ENCODE assay signal across 31 mouse cellular contexts in genomic region chr15:79500110-79500509, GRCm38 (mm10). TPM values are rescaled to one million over a fixed set of nuclear protein-coding genes. Genes with fewer than 3 reads are reported as not detected.
A peak's percentile ranks its signal among the peaks of the same experiment; 100 is the strongest.
DNase-seq lines count a peak whose midpoint lies in the region; ATAC-seq lines count a peak whose summit lies in the region.
"Had no signal": no experiment of that assay in that cellular context is flagged by ENCODE, and none has a peak within 500 bp of the region (broad histone marks: within the 10 kb centered on the region; RNA-seq: fewer than 3 reads in every experiment).

No protein-coding gene starts in this region.

- H3K9ac ChIP-seq in heart, embryonic 15.5 days, result no peak overlapping the region
- peak overlapping the region; percentile 12; the same call in 1 of the 2 replicates for H3K9ac ChIP-seq in midbrain, embryonic 13.5 days (replicated peaks)
- H3K9ac ChIP-seq in midbrain, embryonic 15.5 days, result no peak overlapping the region
- no peak overlapping the region for H3K9ac ChIP-seq in neural tube, embryonic 15.5 days (replicated peaks)
- H3K9ac ChIP-seq: embryonic facial prominence, embryonic 15.5 days; forebrain, embryonic 15.5 days; hindbrain, embryonic 14.5 days; liver, embryonic 12.5 days; liver, postnatal 0 days; neural tube, embryonic 13.5 days had no signal

- DNase-seq in heart, embryonic 10.5 days (ENCODE audit: low spot score), result no peak
- DNase-seq in heart, adult 8-10 months (ENCODE audit: low spot score), result no peak
- no peak for DNase-seq in heart, postnatal 36 days
- no peak for DNase-seq in limb, embryonic 10.5 days (ENCODE audit: low spot score)
- DNase-seq: adrenal gland, adult 2 months; adrenal gland, postnatal 36 days; cerebellum, adult 8-10 months; cerebellum, postnatal 25 days; kidney, adult 9 months; kidney, postnatal 10 days; liver, postnatal 0 days; lung, postnatal 36 days; right cerebral cortex, postnatal 25 days; thymus, adult 18-20 months; thymus, postnatal 25 days had no signal

- H3K27me3 ChIP-seq in heart, embryonic 10.5 days (ENCODE audit: insufficient read depth, poor library complexity, severe bottlenecking), result peaks cover 94% of the 10 kb centered on the region
- H3K27me3 ChIP-seq in heart, embryonic 15.5 days, result peaks cover 55% of the 10 kb centered on the region
- H3K27me3 ChIP-seq in midbrain, embryonic 13.5 days, result peaks cover 58% of the 10 kb centered on the region
- peaks cover 43% of the 10 kb centered on the region for H3K27me3 ChIP-seq in midbrain, embryonic 15.5 days (replicated peaks)
- peaks cover 89% of the 10 kb centered on the region for H3K27me3 ChIP-seq in limb, embryonic 10.5 days (ENCODE audit: low read depth, poor library complexity, severe bottlenecking)
- peaks cover 48% of the 10 kb centered on the region for H3K27me3 ChIP-seq in neural tube, embryonic 15.5 days (replicated peaks)

- ATAC-seq in heart, embryonic 15.5 days (replicated peaks; ENCODE audit: insufficient number of reproducible peaks, insufficient read depth, low FRiP score, low read depth), result no peak; the same call in 1 of the 2 replicates
- ATAC-seq in midbrain, embryonic 13.5 days, result no peak
- ATAC-seq in midbrain, embryonic 15.5 days (replicated peaks), result no peak
- no peak for ATAC-seq in neural tube, embryonic 15.5 days (ENCODE audit: low FRiP score)
- ATAC-seq: activated CD4-positive, CD25-positive, alpha-beta regulatory T cell, adult 4 months; forebrain, embryonic 15.5 days; intestine, postnatal 0 days; liver, embryonic 12.5 days; liver, postnatal 0 days had no signal

- H3K36me3 ChIP-seq in heart, embryonic 10.5 days, result no peaks in the 10 kb centered on the region
- H3K36me3 ChIP-seq in heart, embryonic 15.5 days, result no peaks in the 10 kb centered on the region
- no peaks in the 10 kb centered on the region for H3K36me3 ChIP-seq in midbrain, embryonic 13.5 days
- no peaks in the 10 kb centered on the region for H3K36me3 ChIP-seq in midbrain, embryonic 15.5 days (replicated peaks)
- no peaks in the 10 kb centered on the region for H3K36me3 ChIP-seq in limb, embryonic 10.5 days
- H3K36me3 ChIP-seq in neural tube, embryonic 15.5 days, result no peaks in the 10 kb centered on the region
- H3K36me3 ChIP-seq: embryonic facial prominence, embryonic 10.5 days; embryonic facial prominence, embryonic 15.5 days; forebrain, embryonic 15.5 days; liver, embryonic 12.5 days; neural tube, embryonic 13.5 days had no signal

- WGBS in heart, embryonic 10.5 days, result 65% methylated on average over 17 of the region's 17 CpGs
- 52% methylated on average over 17 of the region's 17 CpGs for WGBS in heart, embryonic 15.5 days
- 71% methylated on average over 17 of the region's 17 CpGs for WGBS in midbrain, embryonic 13.5 days
- 70% methylated on average over 17 of the region's 17 CpGs for WGBS in midbrain, embryonic 15.5 days
- WGBS in limb, embryonic 10.5 days, result 80% methylated on average over 17 of the region's 17 CpGs
- 80% methylated on average over 17 of the region's 17 CpGs for whole genome bisulfite sequencing in neural tube, embryonic 15.5 days

- intact Hi-C loops in heart, postnatal 36 days (cut with DNase I), result no loop called here

- no peaks in the 10 kb centered on the region for H3K9me3 ChIP-seq in heart, embryonic 10.5 days
- no peaks in the 10 kb centered on the region for H3K9me3 ChIP-seq in heart, embryonic 15.5 days (replicated peaks)
- H3K9me3 ChIP-seq in midbrain, embryonic 13.5 days, result no peaks in the 10 kb centered on the region
- no peaks in the 10 kb centered on the region for H3K9me3 ChIP-seq in midbrain, embryonic 15.5 days
- no peaks in the 10 kb centered on the region for H3K9me3 ChIP-seq in limb, embryonic 10.5 days (replicated peaks)
- H3K9me3 ChIP-seq in neural tube, embryonic 15.5 days (replicated peaks), result no peaks in the 10 kb centered on the region
- H3K9me3 ChIP-seq: embryonic facial prominence, embryonic 10.5 days; embryonic facial prominence, embryonic 15.5 days; forebrain, embryonic 15.5 days; liver, embryonic 12.5 days; neural tube, embryonic 13.5 days had no signal

- peak overlapping the region; percentile 42; the same call in 1 of the 2 replicates for H3K27ac ChIP-seq in heart, embryonic 10.5 days
- H3K27ac ChIP-seq in heart, embryonic 15.5 days, result 0 out of 2 replicates have a peak overlapping the region, but pooled peaks have one; percentile 20
- H3K27ac ChIP-seq in midbrain, embryonic 13.5 days, result no peak overlapping the region
- no peak overlapping the region for H3K27ac ChIP-seq in midbrain, embryonic 15.5 days
- no peak overlapping the region for H3K27ac ChIP-seq in limb, embryonic 10.5 days
- H3K27ac ChIP-seq in neural tube, embryonic 15.5 days (replicated peaks), result no peak overlapping the region
- H3K27ac ChIP-seq: embryonic facial prominence, embryonic 10.5 days; embryonic facial prominence, embryonic 15.5 days; forebrain, embryonic 15.5 days; hindbrain, embryonic 14.5 days; liver, embryonic 12.5 days; neural tube, embryonic 13.5 days had no signal

- H3K4me1 ChIP-seq in heart, embryonic 10.5 days, result peaks cover 51% of the 10 kb centered on the region
- H3K4me1 ChIP-seq in heart, embryonic 15.5 days (replicated peaks), result peaks cover 42% of the 10 kb centered on the region
- peaks cover 9% of the 10 kb centered on the region for H3K4me1 ChIP-seq in midbrain, embryonic 13.5 days (replicated peaks)
- peaks cover 6% of the 10 kb centered on the region for H3K4me1 ChIP-seq in midbrain, embryonic 15.5 days
- peaks cover 15% of the 10 kb centered on the region for H3K4me1 ChIP-seq in limb, embryonic 10.5 days
- peaks cover 11% of the 10 kb centered on the region for H3K4me1 ChIP-seq in neural tube, embryonic 15.5 days

- H3K4me3 ChIP-seq in heart, embryonic 10.5 days, result no peak overlapping the region
- no peak overlapping the region for H3K4me3 ChIP-seq in heart, embryonic 15.5 days
- no peak overlapping the region for H3K4me3 ChIP-seq in midbrain, embryonic 13.5 days (replicated peaks)
- no peak overlapping the region for H3K4me3 ChIP-seq in midbrain, embryonic 15.5 days
- H3K4me3 ChIP-seq in limb, embryonic 10.5 days, result no peak overlapping the region
- H3K4me3 ChIP-seq in neural tube, embryonic 15.5 days (replicated peaks), result no peak overlapping the region
- H3K4me3 ChIP-seq: embryonic facial prominence, embryonic 10.5 days; embryonic facial prominence, embryonic 15.5 days; forebrain, embryonic 15.5 days; liver, embryonic 12.5 days; neural tube, embryonic 13.5 days had no signal

- 0 out of 2 replicates have a peak overlapping the region, but pooled peaks have one; percentile 23 for H3K4me2 ChIP-seq in heart, embryonic 15.5 days
- H3K4me2 ChIP-seq in midbrain, embryonic 13.5 days (replicated peaks), result no peak overlapping the region
- H3K4me2 ChIP-seq in midbrain, embryonic 15.5 days, result no peak overlapping the region
- H3K4me2 ChIP-seq in neural tube, embryonic 15.5 days, result no peak overlapping the region
- H3K4me2 ChIP-seq: embryonic facial prominence, embryonic 15.5 days; forebrain, embryonic 15.5 days; hindbrain, embryonic 14.5 days; liver, embryonic 12.5 days; midbrain, embryonic 11.5 days; neural tube, embryonic 13.5 days had no signal

RNA-seq across cellular contexts. Expression of gene Kcnj4, which starts 4.9 kb away (rescaled TPM):
- polyA plus RNA-seq in heart, embryonic 10.5 days (2016; fragmentation: Nextera tagmentation; extraction: Ambion mirVana), result 0.06 TPM in 1 of 2 replicates, not detected in the other
- 1 to 10 TPM in 3 of 4 experiments, under 1 TPM in 1; 0.92 to 1.6 (median 1.4) TPM for total RNA-seq in heart, adult 8-10 months (2022)
- polyA plus RNA-seq in heart, embryonic 15.5 days (2015; fragmentation: Nextera tagmentation; extraction: Ambion mirVana), result 0.20 and 0.34 TPM in 2 replicates
- total RNA-seq in heart, postnatal 36 days (2021), result under 1 TPM in 1 of 2 experiments, not detected in 1; 0.11 TPM
- not detected in 2 replicates for polyA plus RNA-seq in midbrain, embryonic 13.5 days (2015; fragmentation: Nextera tagmentation; extraction: Ambion mirVana)
- polyA plus RNA-seq in midbrain, embryonic 15.5 days (2015; fragmentation: Nextera tagmentation; extraction: Ambion mirVana), result 0.10 TPM in 1 of 2 replicates, not detected in the other
- not detected in 2 replicates for polyA plus RNA-seq in limb, embryonic 10.5 days (2016; fragmentation: Nextera tagmentation; extraction: Ambion mirVana)
- polyA plus RNA-seq in neural tube, embryonic 15.5 days (2015; fragmentation: Nextera tagmentation; extraction: Ambion mirVana), result not detected in 2 replicates
- total RNA-seq: megakaryocyte, adult 5-6 weeks had no signal
- polyA plus RNA-seq: activated CD4-positive, CD25-positive, alpha-beta regulatory T cell, adult 4 months; embryonic facial prominence, embryonic 10.5 days; hindbrain, embryonic 14.5 days; intestine, postnatal 0 days; liver, embryonic 12.5 days; liver, postnatal 0 days; lung, embryonic 16.5 days; midbrain, embryonic 11.5 days; neural tube, embryonic 13.5 days; stomach, embryonic 16.5 days had no signal

RNA-seq across cellular contexts. Expression of gene Kdelr3, which starts 16.1 kb away (rescaled TPM):
- 29.8 and 40.5 TPM in 2 replicates for polyA plus RNA-seq in heart, embryonic 10.5 days (2016; fragmentation: Nextera tagmentation; extraction: Ambion mirVana)
- total RNA-seq in heart, adult 8-10 months (2022), result 1 to 10 TPM; 4.3 to 5.2 (median 4.5) TPM
- 62.9 and 83.1 TPM in 2 replicates for polyA plus RNA-seq in heart, embryonic 15.5 days (2015; fragmentation: Nextera tagmentation; extraction: Ambion mirVana)
- total RNA-seq in heart, postnatal 36 days (2021), result 1 to 10 TPM; 6.5 to 7.2 TPM
- 6.0 and 8.3 TPM in 2 replicates for polyA plus RNA-seq in midbrain, embryonic 13.5 days (2015; fragmentation: Nextera tagmentation; extraction: Ambion mirVana)
- polyA plus RNA-seq in midbrain, embryonic 15.5 days (2015; fragmentation: Nextera tagmentation; extraction: Ambion mirVana), result 9.0 and 11.0 TPM in 2 replicates
- 4.2 and 9.4 TPM in 2 replicates for polyA plus RNA-seq in limb, embryonic 10.5 days (2016; fragmentation: Nextera tagmentation; extraction: Ambion mirVana)
- polyA plus RNA-seq in neural tube, embryonic 15.5 days (2015; fragmentation: Nextera tagmentation; extraction: Ambion mirVana), result 18.5 and 23.9 TPM in 2 replicates
- total RNA-seq: megakaryocyte, adult 5-6 weeks had no signal

RNA-seq across cellular contexts. Expression of gene Csnk1e, which starts 44.7 kb away (rescaled TPM):
- 87.9 and 102 TPM in 2 replicates for polyA plus RNA-seq in heart, embryonic 10.5 days (2016; fragmentation: Nextera tagmentation; extraction: Ambion mirVana)
- 10 to 100 TPM; 49.3 to 64.6 (median 56.6) TPM for total RNA-seq in heart, adult 8-10 months (2022)
- polyA plus RNA-seq in heart, embryonic 15.5 days (2015; fragmentation: Nextera tagmentation; extraction: Ambion mirVana), result 74.9 and 81.9 TPM in 2 replicates
- 10 to 100 TPM; 55.8 to 60.5 TPM for total RNA-seq in heart, postnatal 36 days (2021)
- polyA plus RNA-seq in midbrain, embryonic 13.5 days (2015; fragmentation: Nextera tagmentation; extraction: Ambion mirVana), result 233 and 269 TPM in 2 replicates
- polyA plus RNA-seq in midbrain, embryonic 15.5 days (2015; fragmentation: Nextera tagmentation; extraction: Ambion mirVana), result 284 and 297 TPM in 2 replicates
- 152 and 170 TPM in 2 replicates for polyA plus RNA-seq in limb, embryonic 10.5 days (2016; fragmentation: Nextera tagmentation; extraction: Ambion mirVana)
- polyA plus RNA-seq in neural tube, embryonic 15.5 days (2015; fragmentation: Nextera tagmentation; extraction: Ambion mirVana), result 178 and 216 TPM in 2 replicates

RNA-seq across cellular contexts. Expression of gene Ddx17, which starts 46.4 kb away (rescaled TPM):
- 33.3 and 37.5 TPM in 2 replicates for polyA plus RNA-seq in heart, embryonic 10.5 days (2016; fragmentation: Nextera tagmentation; extraction: Ambion mirVana)
- total RNA-seq in heart, adult 8-10 months (2022), result 10 to 100 TPM; 67.0 to 82.8 (median 74.6) TPM
- polyA plus RNA-seq in heart, embryonic 15.5 days (2015; fragmentation: Nextera tagmentation; extraction: Ambion mirVana), result 28.5 and 34.2 TPM in 2 replicates
- total RNA-seq in heart, postnatal 36 days (2021), result 10 to 100 TPM; 84.7 to 86.5 TPM
- 66.4 and 71.4 TPM in 2 replicates for polyA plus RNA-seq in midbrain, embryonic 13.5 days (2015; fragmentation: Nextera tagmentation; extraction: Ambion mirVana)
- 57.8 and 63.3 TPM in 2 replicates for polyA plus RNA-seq in midbrain, embryonic 15.5 days (2015; fragmentation: Nextera tagmentation; extraction: Ambion mirVana)
- 44.9 and 51.4 TPM in 2 replicates for polyA plus RNA-seq in limb, embryonic 10.5 days (2016; fragmentation: Nextera tagmentation; extraction: Ambion mirVana)
- polyA plus RNA-seq in neural tube, embryonic 15.5 days (2015; fragmentation: Nextera tagmentation; extraction: Ambion mirVana), result 47.9 and 49.6 TPM in 2 replicates

Comparison
In these comparisons a context has a peak if more than half of its experiments do, and no peak if none do; other contexts are left out.
1. H3K27ac ChIP-seq: peak in heart, embryonic 10.5 days (single experiment) and heart, embryonic 15.5 days (single experiment); none in midbrain, embryonic 13.5 days (single experiment), midbrain, embryonic 15.5 days (single experiment), limb, embryonic 10.5 days (single experiment) and neural tube, embryonic 15.5 days (single experiment).